Mouse (Mus musculus): ENCODE data around the gene Tas1r1.

The Tas1r1 gene

GRCm38 (mm10) chr4:152038225-152038984 lies at the start of gene Tas1r1:
TSS of gene Tas1r1 (minus strand) at chr4:152038568.
- CTCF ChIA-PET = interaction anchor here (0.6 to 3.9 kb wide), 62 partner anchors 8 to 888 kb away, joined by 3 to 28 read pairs (median 4); partner anchors contain the start of genes Zbtb48 (in 3 of the 4), Klhl21 (in 2 of the 4), Phf13 (in 2 of the 4) and Espn (in 1 of the 4)
- POLR2A ChIA-PET = interaction anchor here (0.6 to 3.5 kb wide), 35 partner anchors 9 to 289 kb away, joined by 3 to 33 read pairs (median 4); partner anchors contain the start of genes Zbtb48 (in 3 of the 4), Phf13 (in 2 of the 4), Thap3 (in 2 of the 4) and Camta1 (in 1 of the 4)

GRCm38 (mm10) chr4:152088133-152088532 lies 49.8 kb upstream of the Tas1r1 start:
- POLR2A ChIA-PET = interaction anchor here (0.6 to 4.0 kb wide), 42 partner anchors 8 to 262 kb away, joined by 3 to 33 read pairs (median 5); partner anchors contain the start of genes Nol9 (in 2 of the 4), Camta1 (in 1 of the 4), Icmt (in 1 of the 4) and Klhl21 (in 1 of the 4)
- CTCF ChIA-PET = interaction anchor here (0.6 to 2.0 kb wide), 25 partner anchors 8 to 478 kb away, joined by 3 to 15 read pairs (median 4); partner anchors contain the start of genes Nol9 (in 2 of the 4) and Dnajc11 (in 1 of the 4)

GRCm38 (mm10) chr4:152087211-152088081 lies 49.1 kb upstream of the Tas1r1 start:
- CTCF ChIA-PET = interaction anchor here in 3 of 4 experiments (0.7 to 2.0 kb wide), 22 partner anchors 9 to 154 kb away, joined by 3 to 15 read pairs (median 4); partner anchors contain the start of genes Dnajc11 (in 1 of the 3) and Nol9 (in 1 of the 3)
- POLR2A ChIA-PET = interaction anchor here (0.6 to 4.0 kb wide), 39 partner anchors 9 to 263 kb away, joined by 3 to 33 read pairs (median 5); partner anchors contain the start of genes Nol9 (in 2 of the 4), Camta1 (in 1 of the 4), Icmt (in 1 of the 4) and Klhl21 (in 1 of the 4)

- ChIA-PET CTCF (interaction anchor here in 3 of 4 experiments (0.6 to 1.9 kb wide), 6 partner anchors 11 to 153 kb away, joined by 3 to 15 read pairs (median 4); partner anchors contain the start of genes Dnajc11 (in 1 of the 3) and Nol9 (in 1 of the 3)), POLR2A (interaction anchor here in 3 of 4 experiments (0.6 to 4.0 kb wide), 8 partner anchors 12 to 90 kb away, joined by 3 to 33 read pairs (median 6); partner anchors contain the start of genes Klhl21 (in 1 of the 3) and Phf13 (in 1 of the 3))
Observed at GRCm38 (mm10) chr4:152086505-152087210, 48.3 kb upstream of the Tas1r1 start.

- CTCF ChIA-PET = interaction anchor here in 2 of 4 experiments (0.6 to 1.7 kb wide), 6 partner anchors 10 to 1847 kb away, joined by 3 to 6 read pairs (median 4); no protein-coding TSS in a partner anchor
- POLR2A ChIA-PET = interaction anchor here in 3 of 4 experiments (0.6 to 1.7 kb wide), 7 partner anchors 8 to 450 kb away, joined by 3 to 6 read pairs (median 3); partner anchors contain the start of gene Phf13 (in 1 of the 3)
Observed at GRCm38 (mm10) chr4:152084616-152085015, 46.2 kb upstream of the Tas1r1 start.

- POLR2A ChIA-PET = interaction anchor here in 3 of 4 experiments (0.5 to 1.7 kb wide), 10 partner anchors 9 to 241 kb away, joined by 3 to 6 read pairs (median 4); partner anchors contain the start of gene Phf13 (in 1 of the 3)
- CTCF ChIA-PET = interaction anchor here in 3 of 4 experiments (0.5 to 1.1 kb wide), 4 partner anchors 39 to 235 kb away, joined by 3 to 4 read pairs (median 4); partner anchors contain the start of gene Rnf207 (in 1 of the 3)
Observed at GRCm38 (mm10) chr4:152083611-152084220, 45.3 kb upstream of the Tas1r1 start.

GRCm38 (mm10) chr4:152079931-152080330 lies 41.6 kb upstream of the Tas1r1 start:
- CTCF ChIA-PET = interaction anchor here in 2 of 4 experiments (0.7 to 1.6 kb wide), 4 partner anchors 16 to 107 kb away, joined by 3 to 5 read pairs (median 4); no protein-coding TSS in a partner anchor
- POLR2A ChIA-PET = interaction anchor here in 2 of 4 experiments (1.0 to 1.7 kb wide), 4 partner anchors 17 to 60 kb away, joined by 3 to 6 read pairs (median 4); no protein-coding TSS in a partner anchor

GRCm38 (mm10) chr4:152079261-152079660 lies 40.9 kb upstream of the Tas1r1 start:
- POLR2A ChIA-PET = interaction anchor here in 3 of 4 experiments (0.6 to 1.7 kb wide), 4 partner anchors 9 to 44 kb away, joined by 3 to 5 read pairs (median 3); no protein-coding TSS in a partner anchor
- CTCF ChIA-PET = interaction anchor here in 3 of 4 experiments (0.6 to 1.6 kb wide), 7 partner anchors 13 to 74 kb away, joined by 3 to 5 read pairs (median 3); no protein-coding TSS in a partner anchor

- ChIA-PET CTCF (interaction anchor here in 3 of 4 experiments (0.6 to 1.7 kb wide), 7 partner anchors 18 to 861 kb away, joined by 3 to 7 read pairs (median 4); no protein-coding TSS in a partner anchor), POLR2A (interaction anchor here (0.6 to 1.7 kb wide), 6 partner anchors 10 to 107 kb away, joined by 3 to 9 read pairs (median 4); no protein-coding TSS in a partner anchor)
Observed at GRCm38 (mm10) chr4:152078105-152078530, 39.8 kb upstream of the Tas1r1 start.

GRCm38 (mm10) chr4:152077191-152077590 lies 38.8 kb upstream of the Tas1r1 start:
- CTCF ChIA-PET = interaction anchor here in 2 of 4 experiments (0.6 to 1.7 kb wide), 7 partner anchors 11 to 860 kb away, joined by 3 to 7 read pairs (median 4); no protein-coding TSS in a partner anchor
- POLR2A ChIA-PET = interaction anchor here in 3 of 4 experiments (0.5 to 1.5 kb wide), 6 partner anchors 9 to 106 kb away, joined by 3 to 9 read pairs (median 3); no protein-coding TSS in a partner anchor

GRCm38 (mm10) chr4:152074548-152074947 lies 36.2 kb upstream of the Tas1r1 start:
- ChIA-PET CTCF (interaction anchor here (0.6 to 1.3 kb wide), 12 partner anchors 10 to 1708 kb away, joined by 3 to 4 read pairs (median 3); partner anchors contain the start of genes Nol9 (in 1 of the 4), Phf13 (in 1 of the 4) and Tas1r1 (in 1 of the 4)), POLR2A (interaction anchor here in 1 of 4 experiments (1.1 to 2.9 kb wide), 7 partner anchors 13 to 100 kb away, joined by 3 to 8 read pairs (median 6); partner anchors contain the start of gene Nol9)

- ChIA-PET POLR2A (interaction anchor here in 1 of 4 experiments (1.1 to 2.9 kb wide), 4 partner anchors 12 to 54 kb away, joined by 4 to 8 read pairs (median 6); no protein-coding TSS in a partner anchor), CTCF (interaction anchor here in 2 of 4 experiments (0.8 to 1.5 kb wide), 5 partner anchors 11 to 80 kb away, joined by 3 to 4 read pairs (median 3); partner anchors contain the start of genes Nol9 (in 1 of the 2) and Tas1r1 (in 1 of the 2))
Observed at GRCm38 (mm10) chr4:152073715-152074114, 35.3 kb upstream of the Tas1r1 start.

GRCm38 (mm10) chr4:152072655-152073054 lies 34.3 kb upstream of the Tas1r1 start:
- ChIA-PET CTCF (interaction anchor here in 2 of 4 experiments (0.5 to 1.5 kb wide), 5 partner anchors 23 to 84 kb away, joined by 3 to 10 read pairs (median 3); no protein-coding TSS in a partner anchor), POLR2A (interaction anchor here in 2 of 4 experiments (0.6 to 1.8 kb wide), 8 partner anchors 10 to 1930 kb away, joined by 3 to 6 read pairs (median 3); partner anchors contain the start of genes Nol9 (in 1 of the 2) and Phf13 (in 1 of the 2))

GRCm38 (mm10) chr4:152072121-152072601 lies 33.8 kb upstream of the Tas1r1 start, which contains the start of gene Plekhg5:
TSS of gene Plekhg5 (plus strand) at chr4:152072498.
- CTCF ChIA-PET = interaction anchor here in 3 of 4 experiments (0.5 to 1.3 kb wide), 6 partner anchors 10 to 1170 kb away, joined by 3 to 10 read pairs (median 3); no protein-coding TSS in a partner anchor
- POLR2A ChIA-PET = interaction anchor here in 2 of 4 experiments (0.6 to 1.8 kb wide), 7 partner anchors 10 to 76 kb away, joined by 3 to 6 read pairs (median 3); partner anchors contain the start of genes Nol9 (in 1 of the 2) and Phf13 (in 1 of the 2)
